Mouse (Mus musculus): ENCODE measurements around the gene Cib1. TPM values are rescaled to one million over a fixed set of nuclear protein-coding genes. Genes with fewer than 3 reads are reported as not detected.

Cib1 gene
- polyA plus RNA-seq, 1 experiment from 2014 or later = 79.6 TPM

DNA sequence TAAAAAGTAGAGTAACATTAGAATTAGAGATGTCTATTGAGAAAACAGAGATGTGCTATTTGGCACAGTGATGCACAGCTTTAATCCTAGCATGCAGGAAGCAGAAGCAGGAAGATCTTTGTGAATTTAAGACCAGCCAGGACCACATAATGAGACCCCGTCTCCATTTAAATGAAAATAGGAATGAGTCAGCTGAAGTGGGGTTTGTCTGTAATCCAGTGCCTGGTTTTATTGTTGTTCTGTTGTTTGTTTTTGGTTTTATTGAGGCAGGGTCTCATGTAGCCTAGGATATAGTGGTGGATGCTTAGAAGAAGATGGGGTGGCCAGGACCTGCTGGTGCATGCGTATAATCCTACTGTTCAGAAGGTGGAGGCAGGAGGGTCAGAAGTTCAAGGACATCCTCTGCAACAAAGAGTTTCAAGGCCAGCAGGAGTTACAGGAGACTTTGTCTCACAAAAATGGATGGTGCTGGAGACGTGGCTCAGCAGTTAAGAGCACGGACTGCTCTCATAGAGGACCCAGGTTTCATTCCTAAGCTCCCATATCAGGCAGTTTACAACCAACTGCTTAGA, 11.3 kb downstream of the Cib1 start:
- peaks cover 94% of the 10 kb centered on the region for H3K36me3 ChIP-seq
- H3K9me3 ChIP-seq = no peaks in the 10 kb centered on the region
- no peak overlapping the region for H3K4me3 ChIP-seq
- no peak overlapping the region for H3K27ac ChIP-seq
- WGBS = 93% methylated on average over 4 of the region's 4 CpGs
- peaks cover 5% of the 10 kb centered on the region; the same call in 1 of the 2 replicates for H3K4me1 ChIP-seq (replicated peaks)
- DNase-seq (ENCODE audit: low spot score) = no peak
- H3K27me3 ChIP-seq (ENCODE audit: insufficient read depth, poor library complexity, severe bottlenecking) = no peaks in the 10 kb centered on the region

DNA sequence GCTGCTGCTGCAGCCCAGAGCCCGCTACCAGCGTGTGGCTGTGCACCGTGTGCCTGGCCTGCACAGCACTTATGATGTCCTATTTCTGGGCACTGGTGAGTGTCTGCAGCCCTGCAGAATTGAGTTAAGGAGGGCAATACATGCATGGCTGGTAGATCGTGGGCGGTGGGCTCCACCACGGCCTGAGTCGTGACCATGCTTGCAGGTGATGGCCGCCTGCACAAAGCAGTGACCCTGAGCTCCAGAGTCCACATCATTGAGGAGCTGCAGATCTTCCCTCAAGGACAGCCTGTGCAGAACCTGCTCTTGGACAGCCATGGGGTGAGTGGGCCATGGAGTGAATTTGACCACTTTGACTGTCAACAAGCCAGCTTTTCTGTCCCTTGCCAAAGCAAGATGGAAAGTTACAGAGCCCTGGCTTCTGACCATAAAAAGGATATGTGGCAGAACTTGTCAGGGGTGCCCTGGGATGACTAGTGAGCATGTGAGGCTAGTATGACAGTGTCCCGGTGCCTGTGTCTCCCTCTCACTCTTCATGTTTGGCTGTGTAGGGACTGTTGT, 12.3 kb downstream of the Cib1 start:
- WGBS = 97% methylated on average over 9 of the region's 9 CpGs
- peaks cover 94% of the 10 kb centered on the region for H3K36me3 ChIP-seq

DNA sequence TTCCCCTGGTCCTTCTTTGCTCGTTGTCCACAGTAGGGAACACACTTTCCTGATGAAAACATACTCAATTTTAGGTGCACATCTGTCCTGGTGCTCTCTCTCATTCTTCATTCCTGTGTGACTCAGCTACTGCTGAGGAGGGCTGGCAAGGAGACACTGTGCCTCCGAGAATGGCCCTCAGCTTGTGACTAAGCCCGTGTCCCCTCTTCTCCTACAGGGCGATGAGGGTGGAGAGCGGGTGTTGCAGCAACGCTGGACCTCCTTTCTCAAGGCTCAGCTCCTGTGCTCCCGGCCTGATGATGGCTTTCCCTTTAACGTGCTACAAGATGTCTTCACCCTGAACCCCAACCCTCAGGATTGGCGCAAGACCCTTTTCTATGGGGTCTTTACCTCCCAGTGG, 13.9 kb downstream of the Cib1 start:
- peaks cover 89% of the 10 kb centered on the region for H3K36me3 ChIP-seq
- no peak overlapping the region for H3K4me3 ChIP-seq
- no peak overlapping the region for H3K27ac ChIP-seq
- WGBS = 92% methylated on average over 9 of the region's 9 CpGs
- H3K27me3 ChIP-seq (ENCODE audit: insufficient read depth, poor library complexity, severe bottlenecking) = no peaks in the 10 kb centered on the region
- H3K9me3 ChIP-seq = no peaks in the 10 kb centered on the region
- no peak for DNase-seq (ENCODE audit: low spot score)
- H3K4me1 ChIP-seq (replicated peaks) = peaks cover 22% of the 10 kb centered on the region; the same call in 1 of the 2 replicates

More for the DNA sequence above, 12.3 kb downstream of the Cib1 start:
- Histone ChIP-seq H3K9me3 (no peaks in the 10 kb centered on the region), H3K4me3 (no peak overlapping the region), H3K4me1 (replicated peaks) (peaks cover 14% of the 10 kb centered on the region; the same call in 1 of the 2 replicates), H3K27ac (no peak overlapping the region), H3K27me3 (ENCODE audit: insufficient read depth, poor library complexity, severe bottlenecking) (no peaks in the 10 kb centered on the region)
- DNase-seq (ENCODE audit: low spot score) = no peak

DNA sequence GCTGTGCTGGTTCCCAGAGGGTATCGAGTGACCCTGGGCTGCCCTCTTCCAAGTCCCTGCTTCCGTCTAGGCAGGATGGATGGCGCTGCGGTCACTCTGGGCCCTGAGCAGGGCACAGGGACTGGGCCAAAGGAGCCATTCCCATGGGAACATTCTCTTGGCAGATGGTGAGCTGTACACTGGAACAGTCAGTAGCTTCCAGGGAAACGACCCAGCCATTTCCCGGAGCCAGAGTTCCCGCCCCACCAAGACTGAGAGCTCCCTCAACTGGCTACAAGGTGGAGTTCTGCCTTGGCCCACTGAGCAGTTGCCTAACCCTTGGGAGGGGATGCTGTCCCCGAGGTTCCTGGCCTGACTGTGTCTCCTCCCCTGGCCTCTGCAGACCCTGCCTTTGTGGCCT, 16.0 kb downstream of the Cib1 start:
- no peaks in the 10 kb centered on the region for H3K27me3 ChIP-seq (ENCODE audit: insufficient read depth, poor library complexity, severe bottlenecking)
- no peaks in the 10 kb centered on the region for H3K9me3 ChIP-seq
- peak overlapping the region; percentile 54; the same call in 1 of the 2 replicates for H3K27ac ChIP-seq
- peaks cover 87% of the 10 kb centered on the region for H3K36me3 ChIP-seq
- WGBS = 74% methylated on average over 8 of the region's 8 CpGs
- H3K4me3 ChIP-seq = no peak overlapping the region
- H3K4me1 ChIP-seq (replicated peaks) = peaks cover 22% of the 10 kb centered on the region; the same call in 1 of the 2 replicates
- no peak for DNase-seq (ENCODE audit: low spot score)

DNA sequence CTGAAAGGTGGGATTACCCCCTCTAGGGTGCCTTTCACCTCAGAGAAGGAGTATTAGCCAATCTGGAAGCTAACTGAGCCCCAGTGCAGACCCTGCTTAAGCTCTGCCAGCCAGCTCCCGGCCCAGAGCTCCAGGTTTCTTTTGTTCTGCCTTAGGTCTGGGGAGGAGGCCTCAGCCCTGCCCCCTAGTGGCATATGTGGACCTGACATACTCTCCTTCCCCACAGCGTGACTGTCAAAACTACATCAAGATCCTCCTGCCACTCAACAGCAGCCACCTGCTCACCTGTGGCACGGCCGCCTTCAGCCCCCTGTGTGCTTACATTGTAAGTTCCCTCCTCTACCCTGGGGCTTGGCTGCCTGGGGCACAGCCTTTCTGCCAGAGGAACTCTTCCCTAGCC, 17.2 kb downstream of the Cib1 start:
- WGBS = 28% methylated on average over 4 of the region's 4 CpGs
- H3K4me1 ChIP-seq (replicated peaks) = peaks cover 22% of the 10 kb centered on the region; the same call in 1 of the 2 replicates
- peak; percentile 77 for DNase-seq (ENCODE audit: low spot score)
- H3K36me3 ChIP-seq = peaks cover 77% of the 10 kb centered on the region
- H3K9me3 ChIP-seq = no peaks in the 10 kb centered on the region
- H3K4me3 ChIP-seq = no peak overlapping the region
- H3K27me3 ChIP-seq (ENCODE audit: insufficient read depth, poor library complexity, severe bottlenecking) = no peaks in the 10 kb centered on the region
- H3K27ac ChIP-seq = peak overlapping the region; percentile 88

DNA sequence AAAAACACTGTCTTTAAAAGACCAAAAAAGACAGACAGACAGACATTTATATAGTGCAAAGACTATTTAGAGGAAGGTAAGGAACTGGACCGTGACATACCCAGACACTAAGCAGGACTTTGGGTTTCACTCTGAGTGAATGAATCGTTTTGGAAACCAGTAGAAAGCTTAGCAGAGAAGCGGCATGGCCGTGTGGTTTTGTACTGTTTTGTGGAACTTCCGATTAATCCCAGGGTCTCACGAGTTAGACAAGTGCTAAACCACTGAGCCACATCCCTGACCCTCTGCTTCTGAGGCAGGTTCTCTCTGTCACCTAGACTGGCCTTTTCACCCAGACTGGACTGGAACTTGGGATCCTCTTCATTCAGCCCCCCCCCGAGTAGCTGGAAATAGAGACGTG, 18.2 kb downstream of the Cib1 start:
- no peak overlapping the region for H3K4me3 ChIP-seq
- no peak for DNase-seq (ENCODE audit: low spot score)
- peaks cover 29% of the 10 kb centered on the region; the same call in 1 of the 2 replicates for H3K4me1 ChIP-seq (replicated peaks)
- no peaks in the 10 kb centered on the region for H3K9me3 ChIP-seq
- H3K36me3 ChIP-seq = peaks cover 67% of the 10 kb centered on the region
- WGBS = 85% methylated on average over 8 of the region's 8 CpGs
- peak overlapping the region; percentile 88 for H3K27ac ChIP-seq
- no peaks in the 10 kb centered on the region for H3K27me3 ChIP-seq (ENCODE audit: insufficient read depth, poor library complexity, severe bottlenecking)

DNA sequence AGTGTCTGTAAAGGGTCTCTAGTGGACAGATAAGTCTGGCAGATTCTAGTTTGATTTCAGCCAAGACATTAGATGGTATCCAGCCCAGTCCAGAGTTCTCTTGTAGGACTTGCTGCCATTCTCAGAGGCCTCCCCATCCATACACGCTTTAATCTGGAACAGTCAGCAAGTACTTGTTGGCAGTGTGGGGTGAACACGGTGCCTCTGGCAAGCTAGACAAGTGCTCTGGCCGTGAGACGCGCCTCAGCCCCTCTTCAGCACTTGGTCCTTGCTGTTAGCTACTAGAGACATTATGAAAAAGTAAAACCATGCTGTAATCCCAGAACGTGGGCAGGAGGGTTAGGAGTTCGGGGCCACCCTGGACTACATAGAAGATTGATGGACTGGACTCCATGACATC, 19.0 kb downstream of the Cib1 start:
- peaks cover 59% of the 10 kb centered on the region for H3K36me3 ChIP-seq
- 95% methylated on average over 7 of the region's 7 CpGs for WGBS

DNA sequence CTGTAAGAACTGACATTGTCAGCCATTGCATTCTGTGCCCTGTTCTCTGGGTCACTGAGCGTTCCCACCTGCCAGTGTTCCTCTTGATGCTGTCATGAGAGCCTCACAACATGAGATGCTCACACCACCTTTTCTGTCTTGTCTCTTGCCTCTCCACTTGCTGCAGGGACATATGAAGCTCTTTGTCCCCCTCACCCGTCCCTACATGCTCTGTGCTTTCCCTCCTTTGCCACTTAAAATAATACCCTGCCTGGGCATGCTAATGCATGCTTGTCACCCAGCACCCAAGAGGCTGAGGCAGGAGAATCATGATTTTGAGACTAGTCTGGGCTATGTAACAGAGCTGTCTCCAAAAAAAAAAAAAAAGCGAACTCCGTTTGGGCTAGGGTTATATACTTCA, 21.6 kb downstream of the Cib1 start:
- Histone ChIP-seq H3K9me3 (no peaks in the 10 kb centered on the region), H3K27me3 (ENCODE audit: insufficient read depth, poor library complexity, severe bottlenecking) (no peaks in the 10 kb centered on the region), H3K36me3 (peaks cover 33% of the 10 kb centered on the region), H3K27ac (no peak overlapping the region), H3K4me1 (replicated peaks) (peaks cover 53% of the 10 kb centered on the region), H3K4me3 (no peak overlapping the region)
- no peak for DNase-seq (ENCODE audit: low spot score)
- 85% methylated on average over 4 of the region's 4 CpGs for WGBS

More for the DNA sequence above, 19.0 kb downstream of the Cib1 start:
- Histone ChIP-seq H3K27me3 (ENCODE audit: insufficient read depth, poor library complexity, severe bottlenecking) (no peaks in the 10 kb centered on the region), H3K4me1 (replicated peaks) (peaks cover 37% of the 10 kb centered on the region; the same call in 1 of the 2 replicates), H3K27ac (no peak overlapping the region), H3K9me3 (no peaks in the 10 kb centered on the region), H3K4me3 (no peak overlapping the region)
- DNase-seq (ENCODE audit: low spot score) = no peak

DNA sequence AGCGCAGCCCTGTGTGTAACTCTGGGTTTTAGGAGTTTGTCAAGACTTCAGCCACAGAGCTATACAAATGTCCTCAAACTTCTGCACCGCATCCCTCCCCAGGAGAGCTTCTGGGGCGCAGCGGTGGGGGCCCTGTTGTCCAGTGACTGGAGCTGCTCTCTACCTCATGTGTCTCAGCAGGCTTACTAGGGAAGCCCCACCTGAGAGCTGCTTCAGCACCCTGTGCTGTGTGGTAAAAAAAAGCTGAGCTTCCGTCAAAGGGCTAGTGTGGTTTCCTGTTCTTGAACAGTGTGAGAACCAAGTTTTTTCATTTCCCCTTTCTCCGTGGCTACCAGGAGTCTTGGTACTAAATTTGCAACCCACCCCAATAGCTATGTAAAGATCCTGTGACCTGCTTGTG, 22.9 kb downstream of the Cib1 start:
- H3K9me3 ChIP-seq = no peaks in the 10 kb centered on the region
- WGBS = 80% methylated on average over 6 of the region's 6 CpGs
- no peaks in the 10 kb centered on the region for H3K27me3 ChIP-seq (ENCODE audit: insufficient read depth, poor library complexity, severe bottlenecking)
- H3K4me1 ChIP-seq (replicated peaks) = peaks cover 53% of the 10 kb centered on the region
- H3K36me3 ChIP-seq = peaks cover 23% of the 10 kb centered on the region
- no peak overlapping the region for H3K4me3 ChIP-seq
- DNase-seq (ENCODE audit: low spot score) = no peak
- no peak overlapping the region; the same call in 1 of the 2 replicates for H3K27ac ChIP-seq

DNA sequence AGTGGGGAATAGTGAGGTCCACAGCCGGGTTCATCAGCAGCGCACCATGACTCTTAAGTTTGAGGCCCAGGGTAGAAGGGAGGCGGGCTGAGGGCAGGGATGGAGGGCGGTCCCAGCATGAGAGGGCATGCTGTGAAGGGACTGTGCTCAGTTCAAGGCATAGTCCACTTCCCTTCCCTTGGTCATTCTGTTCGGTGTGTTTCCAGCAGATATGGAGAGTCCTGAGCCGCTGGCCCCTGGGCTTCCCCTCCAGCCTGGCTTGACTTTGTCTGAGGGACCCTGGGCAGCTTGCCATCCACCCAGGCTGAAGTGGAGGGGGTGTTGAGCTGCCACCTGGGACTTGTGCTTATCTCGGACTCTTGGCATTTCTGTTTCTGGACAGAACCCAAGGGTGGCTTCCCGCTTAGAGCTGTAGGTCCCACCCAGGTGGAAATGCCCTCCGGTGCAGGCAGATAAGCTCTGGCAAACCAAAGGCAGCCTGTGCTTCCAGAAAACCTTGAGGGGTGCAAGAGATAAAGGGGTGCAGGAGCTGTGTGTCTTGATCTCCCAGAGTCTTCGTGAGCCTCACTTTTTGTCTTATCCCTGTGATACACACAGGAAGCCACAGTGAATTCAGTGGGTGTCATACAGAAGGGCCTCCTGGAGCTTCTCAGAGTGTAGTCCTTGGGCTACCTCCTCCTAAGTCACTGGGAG, 23.7 kb downstream of the Cib1 start:
- Histone ChIP-seq H3K4me3 (no peak overlapping the region), H3K36me3 (peaks cover 15% of the 10 kb centered on the region), H3K4me1 (replicated peaks) (peaks cover 60% of the 10 kb centered on the region), H3K27me3 (ENCODE audit: insufficient read depth, poor library complexity, severe bottlenecking) (no peaks in the 10 kb centered on the region), H3K27ac (peak overlapping the region; percentile 56; the same call in 1 of the 2 replicates), H3K9me3 (no peaks in the 10 kb centered on the region)
- DNase-seq (ENCODE audit: low spot score) = no peak
- 80% methylated on average over 10 of the region's 10 CpGs for WGBS

DNA sequence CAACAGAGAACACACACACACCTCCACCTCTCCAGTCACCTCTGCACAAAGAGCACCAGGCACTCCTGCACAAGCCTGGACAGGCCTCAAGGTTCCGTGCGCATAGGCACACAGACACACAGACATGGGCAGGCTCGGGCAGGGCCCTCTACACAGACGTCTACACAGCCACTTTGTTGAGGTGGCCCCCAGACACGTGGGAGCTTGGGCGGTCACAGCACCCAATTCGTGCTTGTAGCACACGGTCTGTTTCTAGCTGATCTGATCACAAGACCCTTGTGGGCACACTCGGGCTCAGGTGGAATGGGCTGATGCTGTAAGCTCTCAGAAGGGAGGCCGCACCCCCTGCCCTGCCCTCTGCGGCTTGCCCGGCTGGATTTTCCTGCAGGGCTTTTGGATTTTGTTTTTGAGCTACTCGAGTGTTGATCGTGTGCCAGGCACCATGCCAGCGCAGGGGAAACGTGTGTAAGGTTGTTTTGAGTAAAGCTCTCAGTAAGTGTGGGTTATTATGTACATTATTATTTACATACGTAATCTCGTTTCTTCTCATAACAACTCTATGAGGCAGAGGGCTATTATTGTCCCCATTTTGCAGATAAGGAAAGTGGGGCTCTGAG, 24.5 kb downstream of the Cib1 start:
- 87% methylated on average over 18 of the region's 18 CpGs for WGBS
- H3K27ac ChIP-seq = 0 out of 2 replicates have a peak overlapping the region, but pooled peaks have one; percentile 30
- no peak for DNase-seq (ENCODE audit: low spot score)
- no peaks in the 10 kb centered on the region for H3K9me3 ChIP-seq
- H3K27me3 ChIP-seq (ENCODE audit: insufficient read depth, poor library complexity, severe bottlenecking) = no peaks in the 10 kb centered on the region
- no peak overlapping the region for H3K4me3 ChIP-seq
- peaks cover 9% of the 10 kb centered on the region for H3K36me3 ChIP-seq
- peaks cover 67% of the 10 kb centered on the region for H3K4me1 ChIP-seq (replicated peaks)

DNA sequence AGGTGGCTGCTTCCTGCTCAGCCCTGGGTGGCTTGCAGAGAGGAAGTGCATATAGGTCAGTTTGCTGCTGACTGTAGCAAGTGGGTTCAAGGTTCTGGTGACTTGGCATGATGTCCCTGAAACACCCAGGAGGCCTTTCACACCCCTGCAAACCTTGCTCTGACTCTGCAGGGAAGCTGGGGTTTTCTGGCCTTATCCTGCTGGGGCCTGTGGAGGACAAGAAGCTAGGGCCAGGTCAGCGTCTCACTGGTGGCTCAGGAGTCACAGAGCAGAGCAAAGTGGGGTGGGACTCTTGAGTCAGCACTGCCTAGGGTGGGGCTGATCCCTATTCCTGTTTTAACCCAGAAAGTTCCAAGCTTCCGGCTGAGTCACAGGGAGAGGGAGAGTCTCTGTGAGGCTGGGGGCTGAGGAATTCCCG, 25.3 kb downstream of the Cib1 start:
- Histone ChIP-seq H3K9me3 (no peaks in the 10 kb centered on the region), H3K36me3 (peaks cover 8% of the 10 kb centered on the region), H3K27me3 (ENCODE audit: insufficient read depth, poor library complexity, severe bottlenecking) (no peaks in the 10 kb centered on the region), H3K4me3 (no peak overlapping the region), H3K27ac (peak overlapping the region; percentile 30), H3K4me1 (replicated peaks) (peaks cover 75% of the 10 kb centered on the region)
- 69% methylated on average over 3 of the region's 3 CpGs for WGBS
- DNase-seq (ENCODE audit: low spot score) = no peak
